Mouse (Mus musculus) adrenal gland, adult 2 months (tissue): Measurements from ENCODE around the gene Stx6. TPM values are rescaled to one million over a fixed set of nuclear protein-coding genes. Genes with fewer than 3 reads are reported as not detected.
A peak's percentile ranks its signal among the peaks of the same experiment; 100 is the strongest.

ENCODE experiments used
- DNase-seq: peaks from one replicate; pipeline ENCODE4 v3.0.0; 2021
- long read RNA-seq: library from polyadenylated mRNA; stranded (forward); transcript quantifications from one replicate; pipeline ENCODE4 v2.0.0, GENCODE M21; 2021
- polyA plus RNA-seq: library from polyadenylated mRNA; depleted of rRNA; stranded (reverse); fragments of >200 nt; gene quantifications from 2 replicates; pipeline ENCODE4 v1.2.3, GENCODE M21; 2012; rRNA removed
- total RNA-seq, 2 experiments: library from RNA; stranded (reverse); gene quantifications; 2 replicates each; pipeline ENCODE4 v1.2.3; 2021

Stx6 gene
- total RNA-seq (10 to 100 TPM; 50.7 to 58.4 TPM), polyA plus RNA-seq (84.3 and 92.3 TPM in 2 replicates)
- long read RNA-seq, full-length matches to known transcripts: 82 of 90 reads
- long read RNA-seq, partial matches to known transcripts: 1 of 90 reads
- long read RNA-seq, other reads (novel, unspliced or antisense): 7 of 90 reads

DNA sequence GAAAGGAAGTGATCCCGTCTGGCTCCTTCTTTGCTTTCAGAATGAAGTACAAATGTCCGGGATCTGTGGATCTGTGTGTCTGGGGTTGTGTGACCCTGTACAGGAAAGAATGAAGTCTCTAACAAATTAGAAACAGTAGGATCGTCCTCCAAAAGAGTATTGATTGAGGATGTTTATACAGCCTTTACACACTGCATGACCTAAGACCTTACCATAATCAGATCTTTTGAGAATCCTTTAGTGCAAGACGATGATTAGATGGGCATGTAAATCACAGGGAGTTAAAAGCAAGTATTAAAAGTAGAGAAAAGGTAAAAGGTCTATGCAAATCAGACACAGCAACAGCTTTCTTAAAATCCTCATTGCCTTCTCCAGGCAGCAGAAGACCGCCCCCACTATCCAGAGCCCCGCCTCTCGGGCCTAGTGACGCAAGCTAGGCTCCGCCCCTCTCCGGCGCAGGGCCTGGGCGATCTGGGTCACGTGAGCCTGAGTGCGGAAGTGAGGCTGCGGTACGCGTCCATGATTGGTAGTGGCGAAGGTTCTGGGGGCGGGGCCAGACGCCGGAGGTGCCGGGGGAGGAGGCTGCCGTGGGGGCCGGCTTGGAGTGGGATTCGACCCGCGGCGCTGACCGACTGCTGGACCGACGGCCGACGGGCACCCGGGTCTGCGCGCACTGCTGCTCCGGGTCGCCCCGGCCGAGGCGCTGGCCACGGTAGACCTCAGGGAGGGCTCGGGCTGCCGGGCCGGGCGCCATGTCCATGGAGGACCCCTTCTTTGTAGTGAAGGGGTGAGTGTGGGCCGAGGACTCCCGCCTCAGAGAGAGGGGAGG lies at the start of gene Stx6:
Stx6 (plus strand) TSS at position 575 of the 829 bp plus-strand sequence.
- DNase-seq: peak; percentile 99

DNA sequence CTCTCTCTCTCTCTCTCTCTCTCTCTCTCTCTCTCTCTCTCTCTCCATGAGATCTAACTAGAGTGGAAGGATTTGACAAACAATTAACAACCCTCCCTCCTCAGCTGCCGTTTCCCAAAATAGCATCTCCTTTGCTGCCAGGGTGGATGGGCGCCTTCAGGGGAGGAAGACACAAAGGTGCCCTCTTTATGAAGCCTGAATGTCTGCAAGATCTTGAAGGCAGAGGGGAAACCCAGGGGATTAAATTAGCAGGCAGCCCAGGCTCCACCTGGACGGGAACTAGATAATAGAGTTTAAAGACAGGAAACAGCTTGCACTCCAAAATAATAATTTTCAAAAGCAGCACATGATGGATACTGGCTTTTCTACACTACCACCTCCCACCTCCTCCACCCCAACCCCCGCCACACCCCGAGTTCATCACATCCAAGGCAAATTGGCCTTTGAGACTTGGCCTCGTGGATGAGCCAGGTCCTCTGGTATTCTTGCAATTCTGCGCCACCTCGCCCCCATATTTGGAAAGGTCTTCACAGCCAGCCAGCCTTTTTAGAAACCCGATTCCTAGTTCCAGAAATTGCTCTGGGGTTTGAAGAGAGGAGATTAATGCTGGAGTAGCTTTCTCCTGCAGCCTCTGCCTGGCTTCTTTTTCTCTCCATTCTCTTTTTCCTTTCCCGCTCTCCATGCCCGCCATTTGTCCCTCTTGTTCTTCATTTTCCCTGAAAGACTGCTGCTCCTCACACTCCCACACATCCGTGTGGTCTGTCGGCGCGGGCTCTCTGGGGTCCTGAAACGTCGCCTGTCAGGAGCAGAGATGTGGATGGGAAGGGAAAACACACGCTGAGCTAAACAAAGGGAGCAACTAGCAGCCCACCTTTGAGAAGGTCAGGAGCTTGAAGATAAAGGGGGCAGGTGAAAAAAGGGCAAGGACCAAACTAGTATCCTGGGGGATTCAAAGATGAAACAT lies 48.8 kb upstream of the Stx6 start:
- no peak for DNase-seq

DNA sequence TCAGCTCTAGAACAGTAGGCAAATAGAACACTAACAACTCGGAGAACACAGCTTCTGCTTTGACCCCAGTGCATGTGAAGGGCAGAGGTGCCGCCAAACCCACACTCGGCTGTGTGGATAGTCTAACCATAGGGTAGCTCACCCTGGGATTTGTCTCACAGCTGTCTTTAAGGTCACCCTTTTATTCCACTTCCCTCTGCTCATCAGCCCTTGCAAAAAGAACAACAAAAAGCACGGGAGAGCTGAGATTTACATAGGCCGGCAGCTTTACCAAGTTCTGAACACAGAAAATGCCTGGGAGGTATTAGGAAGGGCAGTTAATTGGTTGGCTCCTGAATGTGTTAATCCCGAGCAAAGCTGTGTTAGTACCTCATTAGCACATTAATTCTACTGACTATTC lies 47.0 kb upstream of the Stx6 start:
- no peak for DNase-seq

DNA sequence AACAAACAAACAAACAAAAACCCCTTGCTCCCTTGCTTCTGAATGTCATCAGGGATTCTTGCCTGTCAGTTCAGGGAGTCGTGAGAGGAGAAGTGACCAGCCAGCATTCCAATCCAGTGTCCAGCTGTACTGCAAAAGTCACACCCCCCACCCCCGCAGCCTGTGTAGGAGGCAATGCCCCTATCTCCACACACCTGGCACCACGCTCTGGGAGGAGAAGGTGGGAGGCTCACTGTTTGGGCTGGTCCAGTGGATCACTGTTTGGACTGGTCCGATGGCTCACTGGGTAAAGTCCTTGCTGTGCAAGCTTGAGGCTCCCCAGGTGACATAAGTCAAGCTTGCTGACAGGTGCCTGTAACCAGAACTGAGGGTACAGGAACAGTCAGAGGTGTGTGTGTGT lies 46.4 kb upstream of the Stx6 start:
- no peak for DNase-seq

DNA sequence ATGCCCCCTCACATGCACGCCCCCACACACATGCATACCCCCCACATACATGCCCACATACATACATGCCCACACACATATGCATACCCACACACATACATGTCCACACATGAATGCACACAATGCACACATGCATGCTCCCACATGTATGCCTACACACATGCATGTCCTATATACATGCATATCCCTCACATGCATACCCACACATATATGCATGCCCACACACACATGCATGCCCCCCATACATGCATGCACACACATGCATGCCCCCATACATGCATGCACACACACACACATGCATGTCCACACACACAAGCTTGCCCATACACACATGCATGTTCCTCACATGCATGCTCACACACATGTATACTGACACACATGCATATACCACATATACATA lies 45.6 kb upstream of the Stx6 start:
- DNase-seq: no peak

DNA sequence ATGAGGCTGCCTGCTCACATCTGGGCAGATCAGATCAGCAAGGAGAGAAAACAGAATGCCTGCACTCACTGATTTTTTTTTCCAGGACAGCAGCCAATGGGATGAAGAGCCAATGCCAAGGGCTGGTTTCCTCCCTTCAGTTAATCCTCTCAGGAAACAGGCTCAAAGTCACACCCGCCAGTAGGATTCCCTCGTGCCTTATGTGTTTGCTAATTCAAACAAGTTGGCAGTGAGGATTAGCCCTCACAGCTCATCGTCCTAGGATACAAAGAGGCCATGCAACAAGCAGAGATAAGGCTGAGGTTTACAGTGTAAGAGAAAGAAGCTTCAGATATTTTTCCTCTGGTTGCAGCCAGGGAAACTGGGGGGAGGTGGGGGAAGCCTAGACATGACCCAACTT lies 44.6 kb upstream of the Stx6 start:
- DNase-seq: no peak

DNA sequence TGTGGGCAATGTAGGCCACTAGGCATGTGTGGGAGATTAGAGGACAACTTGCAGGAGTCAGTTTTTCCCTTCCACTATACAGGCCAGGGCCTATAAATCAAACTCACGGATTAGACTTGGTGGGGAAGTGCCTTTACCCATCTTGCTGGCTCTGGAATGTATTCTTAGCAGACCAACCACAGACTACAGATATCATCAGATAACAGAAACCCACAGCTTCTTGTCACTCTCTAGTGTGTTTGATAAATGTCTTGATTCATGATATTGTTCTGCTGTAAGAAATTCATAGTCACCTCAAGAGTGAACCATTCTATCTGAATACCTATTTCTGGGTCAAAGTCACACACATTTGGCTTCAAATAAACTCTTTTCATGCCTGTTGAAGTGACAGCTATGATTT lies 38.8 kb upstream of the Stx6 start:
- no peak for DNase-seq

DNA sequence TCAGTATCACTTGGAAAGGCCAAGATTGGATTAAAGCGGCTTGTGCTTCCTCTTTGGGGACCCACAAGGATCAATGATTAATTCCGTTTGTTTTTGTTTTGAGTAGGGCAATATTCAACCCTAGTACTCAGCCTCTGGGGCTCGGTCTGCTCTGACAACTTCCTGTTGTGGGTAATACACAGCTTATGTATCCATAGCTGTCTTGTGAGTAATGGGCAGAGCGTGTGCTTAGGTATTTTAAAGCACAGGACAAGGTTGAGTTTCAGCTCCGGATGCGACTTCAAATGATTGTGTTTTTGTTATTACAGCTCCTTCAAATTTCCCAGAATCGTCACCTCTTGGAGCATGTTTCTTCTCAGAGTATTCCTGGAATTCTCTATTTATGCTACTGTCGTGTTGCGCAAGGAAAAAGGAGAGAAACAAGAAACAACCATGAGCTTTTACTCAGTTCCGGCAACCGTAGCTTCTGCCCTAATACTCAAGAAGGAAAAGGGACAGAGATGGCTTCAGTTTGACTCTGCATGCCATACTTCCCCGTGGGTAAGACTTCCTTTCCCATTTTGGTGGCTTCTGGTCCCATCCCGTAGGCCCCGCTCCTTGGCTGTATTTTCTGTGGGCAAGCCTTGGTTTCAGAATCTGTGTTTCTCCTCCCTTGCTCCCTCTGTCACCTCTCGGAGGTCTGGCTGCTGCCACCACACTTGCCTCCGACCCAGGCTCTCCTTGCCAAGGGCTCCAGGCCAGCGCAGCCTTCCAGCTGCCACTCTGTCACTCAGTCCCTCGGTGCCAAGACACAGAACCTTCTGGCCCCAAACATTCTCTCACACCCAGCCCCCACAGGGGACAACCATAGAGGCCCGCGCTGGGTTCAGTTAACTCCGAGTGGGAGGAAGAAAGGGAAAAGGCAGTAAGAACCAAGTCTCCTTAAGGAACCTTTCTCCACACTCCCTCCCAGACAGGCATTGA lies 36.3 kb upstream of the Stx6 start:
- DNase-seq: peak; percentile 66

DNA sequence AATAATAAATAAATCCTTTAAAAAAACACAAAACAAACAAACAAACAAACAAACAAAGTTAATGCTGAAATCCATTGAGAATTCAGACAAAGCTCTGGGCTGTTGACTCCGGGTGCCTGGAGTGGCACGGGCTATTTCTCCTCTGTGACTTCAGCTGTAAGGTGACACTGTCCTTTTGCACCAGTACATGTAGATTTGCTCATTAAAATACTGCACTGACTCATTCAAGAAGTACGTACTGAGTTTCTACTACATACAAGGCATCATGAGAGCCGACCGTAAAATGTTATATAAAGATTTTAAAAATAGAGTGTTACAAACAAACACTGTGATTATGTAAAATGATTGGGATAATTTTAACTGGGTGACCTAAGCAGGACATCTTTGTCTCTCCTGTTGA lies 34.1 kb upstream of the Stx6 start:
- DNase-seq: no peak

DNA sequence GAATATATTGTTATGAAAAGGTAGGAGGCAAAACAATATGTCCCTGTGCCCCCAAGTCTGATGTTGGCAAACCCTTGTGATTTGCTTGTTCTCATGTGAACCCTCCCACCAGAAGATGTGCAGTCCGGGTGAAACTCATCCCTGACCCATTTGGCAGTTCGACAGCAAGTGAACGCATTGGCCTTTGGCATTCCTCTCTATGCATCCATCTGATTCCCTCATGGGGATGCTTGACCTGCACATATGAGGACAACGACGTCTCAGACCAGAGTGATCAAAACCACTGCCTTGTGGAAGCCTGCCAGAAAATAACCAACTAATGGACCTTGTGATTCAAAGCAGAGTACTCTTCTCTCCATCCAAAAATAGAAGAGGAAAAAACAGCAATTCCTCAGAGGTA lies 31.8 kb upstream of the Stx6 start:
- DNase-seq: peak; percentile 54

DNA sequence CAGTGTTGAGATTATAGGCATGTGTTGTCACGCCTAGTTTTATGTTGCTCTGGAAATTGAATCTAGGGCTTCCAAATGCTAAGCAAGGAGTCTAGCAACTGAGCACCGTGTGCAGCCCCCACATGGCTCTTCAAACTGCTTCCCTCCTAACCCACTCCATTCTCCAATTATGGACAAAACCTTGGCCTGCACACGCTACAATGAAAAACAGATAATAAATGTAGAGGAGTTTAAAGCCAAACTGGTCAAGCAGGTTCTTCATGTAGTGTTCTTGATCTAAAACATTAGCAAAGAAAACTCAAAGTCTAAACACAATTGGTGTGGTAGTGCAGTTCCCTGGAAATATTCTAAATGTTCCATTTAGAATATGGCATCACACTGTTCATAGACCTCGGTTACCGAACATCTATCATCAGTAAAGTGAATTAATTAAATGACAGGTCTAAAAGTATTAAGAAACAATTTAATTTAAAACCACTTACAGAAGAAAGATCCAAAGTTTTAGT lies 31.0 kb upstream of the Stx6 start:
- no peak for DNase-seq

DNA sequence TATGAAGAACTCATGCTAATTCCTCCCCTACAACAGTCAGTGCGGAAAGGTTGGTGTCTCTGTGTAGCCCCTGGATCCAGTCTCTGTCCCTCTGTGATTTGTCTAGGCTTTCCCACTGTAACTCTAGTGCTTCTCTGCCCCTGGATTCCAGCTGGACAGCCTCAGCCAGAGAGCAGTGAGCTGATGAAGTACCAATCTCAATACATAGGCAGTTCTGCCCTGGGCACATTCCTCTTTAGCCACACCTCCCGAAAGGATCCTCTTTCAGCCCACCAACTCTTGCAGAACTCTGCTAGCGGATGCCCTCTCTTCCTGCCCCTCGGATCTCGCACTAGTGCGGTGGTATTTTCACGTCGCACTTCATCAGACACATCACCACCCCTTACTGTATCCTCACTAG lies 23.6 kb upstream of the Stx6 start:
- DNase-seq: no peak

DNA sequence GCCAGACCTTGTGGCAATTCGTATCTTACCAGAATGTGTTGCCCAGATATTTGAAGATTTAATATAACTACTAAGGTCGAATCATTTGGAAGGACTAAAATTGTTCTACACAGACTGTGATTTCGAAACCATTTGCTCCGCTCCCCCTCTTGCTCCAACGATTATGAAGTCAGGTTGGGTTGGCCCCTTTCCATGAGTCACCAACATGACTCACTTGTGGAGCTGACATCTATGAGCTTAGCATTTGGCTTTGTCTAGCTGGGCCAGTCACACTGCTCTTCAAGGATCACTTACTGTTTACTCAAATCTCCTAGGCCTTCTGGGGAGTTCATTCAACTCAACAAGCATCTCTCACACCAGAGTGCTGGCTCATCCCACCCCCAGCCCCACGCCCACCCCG lies 19.7 kb upstream of the Stx6 start:
- DNase-seq: peak; percentile 91

DNA sequence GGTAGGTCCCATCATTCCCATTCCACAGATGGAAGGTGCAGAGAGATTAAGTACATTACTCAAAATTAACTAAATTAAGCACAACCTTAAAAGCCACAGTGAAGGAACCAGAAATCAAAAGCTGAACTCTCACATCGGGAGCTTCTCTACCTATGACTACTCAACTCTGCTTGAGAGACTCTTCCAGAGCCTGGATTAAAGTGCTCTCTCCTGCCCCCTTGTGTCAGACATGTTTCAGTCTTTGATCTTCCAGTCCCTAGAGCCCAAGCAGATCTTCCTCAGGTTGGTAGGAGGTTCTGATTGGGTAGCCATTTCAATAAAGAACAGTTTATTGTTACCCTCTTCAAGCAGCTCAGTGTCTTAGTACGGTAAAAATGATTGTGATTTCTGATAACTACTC lies 18.4 kb upstream of the Stx6 start:
- DNase-seq: peak; percentile 73

DNA sequence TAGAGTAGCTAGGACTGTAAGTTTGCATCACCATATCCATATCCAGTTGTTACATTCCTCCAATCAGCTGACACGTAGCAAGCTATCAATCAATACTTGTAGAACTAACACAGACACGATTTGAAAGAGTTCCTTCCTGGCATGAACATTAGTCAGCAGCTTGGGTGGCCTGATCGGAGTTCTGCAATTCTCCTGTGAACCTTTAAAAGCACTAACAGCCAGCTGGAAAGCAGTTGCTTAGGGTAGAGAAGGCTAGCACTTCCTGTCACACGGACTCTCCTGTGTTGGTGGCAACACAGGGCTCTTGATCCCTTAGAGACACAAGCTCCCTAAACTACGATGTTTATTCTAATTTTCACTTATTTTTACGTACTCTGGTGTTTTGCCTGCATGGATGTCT lies 12.9 kb upstream of the Stx6 start:
- peak; percentile 64 for DNase-seq

DNA sequence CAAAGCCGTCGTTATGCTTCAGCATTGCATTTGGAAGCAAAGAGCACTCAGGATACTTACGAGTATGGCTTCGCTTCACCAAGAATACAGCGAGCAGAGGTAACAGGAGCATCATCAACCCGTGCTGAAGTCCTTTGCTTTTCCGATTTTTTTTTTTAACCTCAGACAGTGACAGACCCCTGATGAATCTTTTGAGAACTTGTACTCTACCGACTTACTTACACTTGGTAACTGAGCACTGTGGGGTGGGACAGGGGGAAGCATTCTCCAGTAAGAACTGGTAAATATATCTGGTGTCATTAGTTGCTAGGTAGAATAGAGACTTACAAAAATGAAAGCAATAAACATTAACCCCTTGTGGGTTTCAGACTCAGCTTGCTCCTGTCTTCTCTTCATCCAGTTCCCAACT lies 11.9 kb upstream of the Stx6 start, which contains the start of gene Mr1:
Mr1 (minus strand) TSS at position 243 of the 409 bp plus-strand sequence.
- peak; percentile 60 for DNase-seq

DNA sequence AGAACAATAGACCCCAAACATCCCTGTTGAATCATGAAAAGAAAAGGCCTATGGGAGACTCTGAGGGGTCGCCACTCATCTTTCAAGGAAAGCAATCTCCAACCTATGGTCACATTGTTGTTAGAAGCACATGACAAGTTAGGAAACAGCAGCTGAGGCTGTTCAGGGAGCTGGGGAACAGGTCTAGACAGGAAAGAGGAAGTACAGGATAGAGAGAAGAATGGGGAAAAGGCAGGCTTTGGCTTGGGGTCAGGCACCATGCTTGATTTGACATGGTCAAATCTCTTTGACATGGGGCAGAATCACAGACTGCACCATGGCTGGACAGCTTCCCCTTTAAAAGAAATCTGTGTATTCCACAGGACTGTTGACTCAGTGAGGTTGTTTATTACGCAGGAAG lies 11.3 kb upstream of the Stx6 start:
- DNase-seq: no peak

DNA sequence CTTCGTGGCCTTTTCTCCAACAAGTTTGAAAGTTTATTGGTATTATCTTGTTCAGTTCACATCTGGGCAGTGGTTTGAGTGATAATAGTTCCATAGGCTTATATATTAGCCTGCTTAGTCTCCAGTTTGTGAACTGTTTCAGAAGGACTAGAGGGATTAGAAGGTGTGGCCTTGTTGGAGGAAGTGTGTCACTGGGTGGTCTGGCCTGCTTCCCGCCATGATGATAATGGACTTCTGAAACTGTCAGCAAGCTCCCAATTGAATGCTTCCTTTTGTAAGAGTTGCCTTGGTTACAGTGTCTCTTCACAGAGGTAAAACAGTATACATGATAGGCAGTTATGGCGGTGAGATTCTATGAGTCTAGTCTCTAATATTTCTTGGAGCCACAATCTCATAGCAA lies 9.1 kb upstream of the Stx6 start:
- DNase-seq: no peak

DNA sequence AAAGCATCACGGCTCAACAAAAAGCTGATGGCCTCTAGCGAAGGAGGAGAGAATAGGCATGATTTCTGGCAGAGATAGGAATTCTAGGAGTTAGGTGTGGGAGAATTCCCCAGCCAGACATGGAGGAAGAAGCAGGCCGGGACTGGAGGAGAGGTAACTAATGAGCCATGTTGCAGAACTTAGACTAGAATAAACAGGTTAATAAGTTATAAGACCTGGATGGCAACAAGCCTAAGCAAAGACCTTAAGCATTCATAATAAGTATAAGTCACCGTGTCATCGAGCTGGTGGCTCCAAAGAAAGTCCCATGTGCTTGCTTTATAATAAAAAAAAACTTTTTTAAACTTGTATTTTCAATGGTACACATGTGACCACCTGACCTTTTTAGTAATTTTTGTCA lies 7.7 kb upstream of the Stx6 start:
- DNase-seq: no peak

DNA sequence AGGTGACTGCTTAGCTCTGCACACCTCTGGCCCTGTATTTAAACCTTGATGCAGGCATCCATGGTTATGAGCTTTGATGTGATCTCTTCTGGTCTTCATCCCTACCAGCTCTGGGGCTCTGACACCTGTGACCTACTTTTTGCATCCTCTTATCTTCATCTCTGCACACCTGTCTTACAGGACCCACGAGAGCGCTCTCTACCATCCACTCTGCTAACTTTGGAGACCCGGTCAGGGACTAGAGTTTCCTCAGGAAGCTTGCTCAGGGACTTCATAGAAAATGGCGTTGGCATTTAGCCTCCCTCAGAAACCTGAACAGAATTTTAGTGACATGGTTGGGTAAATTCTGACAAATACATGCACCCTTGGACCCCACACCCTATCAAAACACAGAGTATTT lies 4.6 kb upstream of the Stx6 start:
- DNase-seq: no peak

DNA sequence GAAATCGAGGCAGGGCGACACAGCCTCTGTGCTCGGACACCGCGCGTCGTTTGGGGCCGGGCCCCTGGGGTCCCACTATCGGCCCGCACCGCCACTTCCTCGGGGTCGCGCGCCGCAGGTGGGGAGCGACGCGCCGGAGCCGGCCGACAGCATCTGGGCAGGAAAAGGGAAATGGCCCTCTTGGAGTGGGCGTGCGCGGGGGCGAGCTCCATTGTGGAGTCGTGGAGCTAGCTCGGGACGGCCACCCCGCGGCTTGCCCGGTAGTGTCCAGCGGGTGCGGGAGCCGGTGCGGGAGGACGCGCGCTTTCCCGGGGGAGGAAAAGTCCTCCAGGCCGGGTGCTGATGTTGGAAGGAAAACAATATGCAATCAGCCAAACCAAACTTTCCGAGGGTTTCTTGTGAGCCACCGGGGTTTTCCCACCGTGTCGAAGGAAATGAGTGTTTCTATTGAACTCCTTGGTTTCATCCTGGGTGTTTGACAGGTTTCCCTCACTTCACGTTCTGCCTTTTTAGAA lies 512 bp downstream of the Stx6 start:
- DNase-seq: peak; percentile 73
